Mouse (Mus musculus) neural tube, embryonic 14.5 days (tissue): Measurements from ENCODE around the gene Siah2. TPM values are rescaled to one million over a fixed set of nuclear protein-coding genes. Genes with fewer than 3 reads are reported as not detected.

ENCODE experiments used
- ATAC-seq: fragments of 200-750 bp; cut with Nextera tagmentation; 2 replicates; pipeline ENCODE4 v1.8.0; 2017; ENCODE audit warnings: low read depth, mild to moderate bottlenecking, moderate TSS enrichment, moderate library complexity
- H3K27ac ChIP-seq: fragments of 300-500 bp; sonication (generic); 2 replicates; pipeline ENCODE4 v1.5.1; 2014; ENCODE audit warnings: low read depth, mild to moderate bottlenecking, control low read depth, low read length, moderate library complexity, mixed read lengths
- H3K27me3 ChIP-seq: fragments of 300-500 bp; sonication (generic); 2 replicates; pipeline ENCODE4 v1.6.1; 2014; ENCODE audit warnings: low read length; ENCODE audit not compliant: control insufficient read depth, insufficient read depth
- H3K36me3 ChIP-seq: fragments of 300-500 bp; sonication (generic); 2 replicates; pipeline ENCODE4 v1.6.1; 2014; ENCODE audit warnings: low read length, mixed read lengths; ENCODE audit not compliant: control insufficient read depth, insufficient read depth
- H3K4me1 ChIP-seq: fragments of 300-500 bp; sonication (generic); 2 replicates; pipeline ENCODE4 v1.6.1; 2014; ENCODE audit warnings: low read length; ENCODE audit not compliant: control insufficient read depth, insufficient read depth
- H3K4me2 ChIP-seq: fragments of 300-500 bp; sonication (generic); 2 replicates; pipeline ENCODE4 v1.6.1; 2014; ENCODE audit warnings: mild to moderate bottlenecking, low read depth, low read length, control low read depth
- H3K4me3 ChIP-seq: fragments of 300-500 bp; sonication (generic); 2 replicates; pipeline ENCODE4 v1.5.1; 2014; ENCODE audit warnings: low read depth, low read length, control low read depth, mixed read lengths
- H3K9ac ChIP-seq: fragments of 300-500 bp; sonication (generic); replicated peaks from 2 replicates; pipeline ENCODE4 v1.6.1; 2014; ENCODE audit warnings: low read depth, mild to moderate bottlenecking, control low read depth, low read length, mixed read lengths
- H3K9me3 ChIP-seq: fragments of 300-500 bp; sonication (generic); 2 replicates; pipeline ENCODE4 v1.6.1; 2016; ENCODE audit warnings: low read length; ENCODE audit not compliant: control insufficient read depth
- WGBS: fragments of 180-500 bp; shearing (Covaris S2); extraction: QIAGEN DNeasy Blood & Tissue Kit; methylation state at CpG from one replicate; pipeline ENCODE4 v1.1.7; 2014; 5-methylcytosine and 5-hydroxymethylcytosine counted together
- polyA plus RNA-seq: library from polyadenylated mRNA; unstranded; fragments of >200 nt; fragmentation: Nextera tagmentation; extraction: Ambion mirVana; gene quantifications from 2 replicates; pipeline ENCODE4 v1.2.1, GENCODE M21; 2014

Siah2 gene
- polyA plus RNA-seq, 1 experiment from 2014 or later = 14.3 TPM

- Histone ChIP-seq H3K27me3 (no peaks in the 10 kb centered on the region), H3K27ac (no peak overlapping the region), H3K9ac (no peak overlapping the region), H3K9me3 (no peaks in the 10 kb centered on the region), H3K4me1 (no peaks in the 10 kb centered on the region), H3K4me3 (no peak overlapping the region), H3K36me3 (no peaks in the 10 kb centered on the region), H3K4me2 (no peak overlapping the region)
- no peak for ATAC-seq
- WGBS = 100% methylated on average over 1 of the region's 1 CpGs
Observed at GRCm38 (mm10) chr3:58702329-58702728, 10.1 kb upstream of the Siah2 start.

GRCm38 (mm10) chr3:58701441-58701840 lies 9.2 kb upstream of the Siah2 start:
- WGBS = 75% methylated on average over 1 of the region's 1 CpGs
- H3K4me3 ChIP-seq = no peak overlapping the region
- H3K36me3 ChIP-seq = no peaks in the 10 kb centered on the region
- H3K9ac ChIP-seq = no peak overlapping the region
- H3K4me1 ChIP-seq = no peaks in the 10 kb centered on the region
- no peak overlapping the region for H3K27ac ChIP-seq
- no peaks in the 10 kb centered on the region for H3K27me3 ChIP-seq
- no peak overlapping the region for H3K4me2 ChIP-seq
- no peak for ATAC-seq
- no peaks in the 10 kb centered on the region for H3K9me3 ChIP-seq

GRCm38 (mm10) chr3:58697926-58698325 lies 5.7 kb upstream of the Siah2 start:
- WGBS = 81% methylated on average over 4 of the region's 4 CpGs

GRCm38 (mm10) chr3:58696806-58697205 lies 4.6 kb upstream of the Siah2 start:
- H3K27me3 ChIP-seq = no peaks in the 10 kb centered on the region
- H3K27ac ChIP-seq = no peak overlapping the region
- no peaks in the 10 kb centered on the region for H3K4me1 ChIP-seq
- H3K4me3 ChIP-seq = no peak overlapping the region
- no peak overlapping the region for H3K4me2 ChIP-seq
- no peak for ATAC-seq
- no peaks in the 10 kb centered on the region for H3K9me3 ChIP-seq
- no peak overlapping the region for H3K9ac ChIP-seq
- 54% methylated on average over 3 of the region's 3 CpGs for WGBS
- H3K36me3 ChIP-seq = no peaks in the 10 kb centered on the region

More at GRCm38 (mm10) chr3:58697926-58698325, 5.7 kb upstream of the Siah2 start:
- no peak overlapping the region for H3K27ac ChIP-seq
- H3K4me3 ChIP-seq = no peak overlapping the region
- H3K27me3 ChIP-seq = no peaks in the 10 kb centered on the region
- H3K4me1 ChIP-seq = no peaks in the 10 kb centered on the region
- ATAC-seq = no peak
- no peaks in the 10 kb centered on the region for H3K36me3 ChIP-seq
- H3K9ac ChIP-seq = no peak overlapping the region
- H3K9me3 ChIP-seq = no peaks in the 10 kb centered on the region
- no peak overlapping the region for H3K4me2 ChIP-seq

- 27% methylated on average over 7 of the region's 7 CpGs for WGBS
- no peak overlapping the region for H3K4me3 ChIP-seq
- no peak for ATAC-seq
Observed at GRCm38 (mm10) chr3:58695507-58695906, 3.3 kb upstream of the Siah2 start.

GRCm38 (mm10) chr3:58695044-58695443 lies 2.8 kb upstream of the Siah2 start:
- H3K27ac ChIP-seq = no peak overlapping the region
- WGBS = 88% methylated on average over 1 of the region's 1 CpGs

More at GRCm38 (mm10) chr3:58695507-58695906, 3.3 kb upstream of the Siah2 start:
- Histone ChIP-seq H3K4me2 (no peak overlapping the region), H3K4me1 (no peaks in the 10 kb centered on the region), H3K36me3 (no peaks in the 10 kb centered on the region), H3K9ac (no peak overlapping the region), H3K27ac (no peak overlapping the region), H3K9me3 (no peaks in the 10 kb centered on the region), H3K27me3 (no peaks in the 10 kb centered on the region)

GRCm38 (mm10) chr3:58693331-58693730 lies 1.1 kb upstream of the Siah2 start:
- Histone ChIP-seq H3K27me3 (no peaks in the 10 kb centered on the region), H3K9me3 (no peaks in the 10 kb centered on the region), H3K9ac (no peak overlapping the region), H3K4me2 (no peak overlapping the region), H3K4me3 (no peak overlapping the region), H3K36me3 (no peaks in the 10 kb centered on the region), H3K27ac (no peak overlapping the region), H3K4me1 (peaks cover 13% of the 10 kb centered on the region)
- WGBS = 86% methylated on average over 7 of the region's 7 CpGs
- ATAC-seq = no peak

More at GRCm38 (mm10) chr3:58695044-58695443, 2.8 kb upstream of the Siah2 start:
- no peak overlapping the region for H3K4me2 ChIP-seq
- H3K9me3 ChIP-seq = no peaks in the 10 kb centered on the region
- ATAC-seq = no peak
- no peaks in the 10 kb centered on the region for H3K27me3 ChIP-seq
- peaks cover 5% of the 10 kb centered on the region for H3K4me1 ChIP-seq
- H3K9ac ChIP-seq = no peak overlapping the region
- no peak overlapping the region for H3K4me3 ChIP-seq
- H3K36me3 ChIP-seq = no peaks in the 10 kb centered on the region

- peak; percentile 58 for ATAC-seq
- H3K27ac ChIP-seq = peak overlapping the region; percentile 88
- no peaks in the 10 kb centered on the region for H3K27me3 ChIP-seq
- H3K4me1 ChIP-seq = peaks cover 13% of the 10 kb centered on the region
- 0% methylated on average over 48 of the region's 65 CpGs for WGBS
- no peaks in the 10 kb centered on the region for H3K9me3 ChIP-seq
- peak overlapping the region; percentile 93 for H3K9ac ChIP-seq
- H3K36me3 ChIP-seq = no peaks in the 10 kb centered on the region
- peak overlapping the region; percentile 84 for H3K4me3 ChIP-seq
- H3K4me2 ChIP-seq = peak overlapping the region; percentile 85
Observed at GRCm38 (mm10) chr3:58691374-58691939, 743 bp downstream of the Siah2 start.

GRCm38 (mm10) chr3:58690619-58691373 lies 1.4 kb downstream of the Siah2 start:
- H3K4me1 ChIP-seq = peaks cover 13% of the 10 kb centered on the region
- H3K27ac ChIP-seq = peak overlapping the region; percentile 88; the same call in 1 of the 2 replicates
- no peaks in the 10 kb centered on the region for H3K27me3 ChIP-seq
- H3K9ac ChIP-seq = peak overlapping the region; percentile 93
- H3K9me3 ChIP-seq = no peaks in the 10 kb centered on the region
- no peaks in the 10 kb centered on the region for H3K36me3 ChIP-seq
- WGBS = under 1% methylated on average over 24 of the region's 24 CpGs
- H3K4me3 ChIP-seq = peak overlapping the region; percentile 84
- peak overlapping the region; percentile 85 for H3K4me2 ChIP-seq
- ATAC-seq = peak; percentile 18
